Mouse (Mus musculus): Measurements from ENCODE around the gene Hist1h3d.
"Not testable (repeated sequence)": the region's sequence is repeated elsewhere in the genome, so short reads cannot be mapped to it uniquely, and the experiment has no call there.

The Hist1h3d gene

DNA sequence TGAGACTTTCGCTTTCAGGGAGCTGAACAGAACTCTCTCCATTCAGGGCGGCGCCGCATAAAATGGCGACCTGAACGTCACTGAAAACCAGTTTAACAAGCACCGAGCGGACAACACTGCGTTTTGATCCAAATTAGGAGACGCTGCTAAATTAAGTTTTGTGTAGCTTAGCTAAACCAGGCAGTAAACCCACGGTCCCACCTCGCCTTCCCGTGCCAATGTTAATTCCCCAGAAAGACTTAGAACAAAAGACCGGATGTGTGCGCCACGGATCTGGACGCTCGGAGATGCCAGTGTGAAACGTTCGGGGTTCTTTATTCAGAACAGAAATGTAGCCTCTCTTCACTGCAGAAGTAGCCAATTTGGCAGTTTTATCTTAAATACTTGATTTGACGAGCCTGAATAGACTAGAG is 9.5 kb downstream of the Hist1h3d start:
- DNase-seq (ENCODE audit: low read depth, low spot score), result peak; percentile 85

DNA sequence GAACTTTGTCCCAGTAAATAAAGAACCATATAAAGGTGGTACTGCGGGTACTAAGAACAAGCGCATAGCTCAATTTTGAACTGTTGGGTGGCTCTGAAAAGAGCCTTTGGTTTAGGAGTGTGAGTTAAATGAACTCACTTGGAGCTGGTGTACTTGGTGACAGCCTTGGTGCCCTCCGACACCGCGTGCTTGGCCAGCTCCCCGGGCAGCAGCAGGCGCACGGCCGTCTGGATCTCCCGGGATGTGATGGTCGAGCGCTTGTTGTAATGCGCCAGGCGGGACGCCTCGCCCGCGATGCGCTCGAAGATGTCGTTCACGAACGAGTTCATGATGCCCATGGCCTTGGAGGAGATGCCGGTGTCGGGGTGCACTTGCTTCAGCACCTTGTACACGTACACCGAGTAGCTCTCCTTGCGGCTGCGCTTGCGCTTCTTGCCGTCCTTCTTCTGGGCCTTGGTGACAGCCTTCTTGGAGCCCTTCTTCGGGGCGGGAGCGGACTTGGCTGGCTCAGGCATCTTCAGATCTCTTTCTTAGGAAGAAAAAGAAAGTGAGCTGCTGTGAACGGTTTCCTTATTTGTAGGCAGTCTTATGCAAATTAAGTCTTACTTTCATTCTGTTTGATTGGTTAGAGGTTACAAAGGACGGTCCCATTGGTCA is 10.0 kb downstream of the Hist1h3d start:
- DNase-seq (ENCODE audit: low read depth, low spot score), result peak; percentile 97

DNA sequence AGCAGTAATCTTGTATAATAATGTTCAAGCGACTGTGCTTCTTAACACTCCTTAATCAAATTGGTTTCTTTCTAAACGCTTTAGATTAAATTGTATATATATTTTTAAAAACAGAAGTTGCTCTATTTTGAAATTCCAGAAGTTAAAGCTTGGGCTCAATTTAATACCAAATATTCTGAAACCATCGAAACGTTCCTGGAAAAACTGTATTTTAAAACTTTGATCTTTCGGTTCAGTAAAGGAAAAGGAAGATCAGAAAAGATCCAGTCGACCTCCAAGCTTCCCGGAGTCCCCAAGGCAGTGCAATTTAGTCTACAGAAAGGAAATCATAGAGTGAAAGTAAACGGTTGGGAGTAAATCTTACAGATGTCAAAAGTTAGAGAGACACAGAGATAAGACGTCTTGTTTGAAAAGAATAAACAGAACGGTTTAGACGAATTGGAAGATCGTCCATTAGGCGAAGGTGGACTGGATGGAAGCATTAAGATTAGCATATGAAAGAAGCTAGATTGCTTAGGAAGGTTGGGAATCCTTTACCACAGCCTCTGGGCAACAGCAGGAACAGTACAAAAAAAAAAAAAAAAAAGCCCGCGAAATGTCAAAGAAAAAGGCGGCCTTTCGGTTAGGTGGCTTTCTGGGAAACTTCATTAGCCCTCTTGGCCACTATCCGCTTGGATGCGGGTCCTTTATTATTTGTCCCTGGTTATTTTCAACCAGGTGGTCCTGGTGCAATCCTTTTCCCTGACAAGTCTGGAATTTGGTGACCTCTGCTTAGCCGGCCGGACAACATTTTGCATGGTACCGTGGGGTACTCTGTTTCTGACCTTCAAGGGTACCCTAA is 10.8 kb downstream of the Hist1h3d start:
- no peak for DNase-seq (ENCODE audit: low read depth, low spot score)

DNA sequence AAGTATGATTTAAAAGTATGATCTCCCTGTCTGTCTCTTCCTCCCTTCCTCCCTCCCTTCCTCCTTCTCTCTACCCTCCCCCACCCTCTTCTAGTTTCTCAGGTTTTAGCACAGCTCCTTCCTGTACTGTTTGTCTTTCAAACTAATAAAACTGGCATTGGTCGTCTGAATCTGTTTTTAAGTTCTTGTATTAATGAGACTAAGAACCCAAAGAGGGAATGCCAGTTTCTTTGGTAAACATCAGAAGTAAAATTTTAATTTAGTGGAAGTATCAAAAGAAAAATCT is 11.3 kb downstream of the Hist1h3d start:
- DNase-seq (ENCODE audit: low read depth, low spot score), result no peak

DNA sequence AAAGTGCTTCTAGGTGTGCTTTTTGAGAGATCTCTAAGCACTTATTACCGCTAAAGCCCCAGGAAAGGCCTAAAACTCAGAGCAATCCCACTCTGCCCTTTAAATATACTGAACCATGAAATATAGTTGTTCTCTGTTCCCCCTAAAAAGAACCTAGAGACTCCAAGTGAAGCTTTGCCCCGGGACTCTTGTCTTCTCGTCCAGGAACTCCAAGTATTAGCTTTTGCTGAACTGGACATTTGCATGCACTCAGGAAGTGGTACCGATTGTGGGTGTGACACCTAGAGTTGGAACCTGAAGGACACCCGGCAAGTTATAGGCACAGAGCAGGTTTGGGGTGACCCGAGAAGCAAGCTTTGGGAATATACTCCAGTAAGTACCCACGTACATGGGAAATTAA is 15.6 kb downstream of the Hist1h3d start:
- DNase-seq (ENCODE audit: low read depth, low spot score), result no peak

DNA sequence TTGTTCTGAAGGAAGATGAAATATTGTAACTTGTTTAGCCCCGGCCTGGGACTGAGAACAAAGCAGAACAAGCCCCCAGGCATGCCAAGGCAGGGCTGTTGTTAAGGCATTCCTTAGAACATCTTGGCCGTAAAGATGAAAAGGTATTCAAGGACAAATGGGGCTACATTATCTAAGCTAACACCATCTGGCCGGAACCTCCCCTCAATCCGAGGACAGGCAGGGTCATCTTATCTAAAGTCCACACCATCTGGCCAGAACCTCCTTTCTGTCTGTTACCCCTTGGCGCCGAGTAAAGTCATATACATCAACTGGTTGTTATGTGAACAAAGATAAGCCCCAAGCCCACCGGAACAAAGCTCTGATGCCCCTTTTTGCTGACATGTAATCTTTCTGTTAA is 16.3 kb downstream of the Hist1h3d start:
- not testable (repeated sequence) for DNase-seq (ENCODE audit: low read depth, low spot score)

DNA sequence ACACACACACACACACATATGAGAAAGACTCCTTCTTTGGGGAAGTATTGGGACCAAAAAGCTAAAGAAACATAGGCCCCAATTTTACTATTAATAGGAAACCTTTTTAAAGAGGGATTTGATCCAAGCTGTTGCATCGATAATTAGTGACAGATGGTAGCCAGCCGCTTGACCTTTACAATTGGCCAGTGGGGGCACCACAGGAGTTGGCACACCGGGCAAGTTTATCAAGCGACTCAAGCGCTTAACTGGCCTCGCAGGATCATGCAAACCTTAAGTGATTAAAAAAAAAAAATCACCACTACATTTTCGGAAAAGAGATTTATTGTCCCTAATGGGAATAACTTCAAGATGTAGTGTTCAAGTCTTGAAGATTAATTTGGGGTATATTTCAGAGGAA is 17.1 kb downstream of the Hist1h3d start:
- peak; percentile 84 for DNase-seq (ENCODE audit: low read depth, low spot score)

DNA sequence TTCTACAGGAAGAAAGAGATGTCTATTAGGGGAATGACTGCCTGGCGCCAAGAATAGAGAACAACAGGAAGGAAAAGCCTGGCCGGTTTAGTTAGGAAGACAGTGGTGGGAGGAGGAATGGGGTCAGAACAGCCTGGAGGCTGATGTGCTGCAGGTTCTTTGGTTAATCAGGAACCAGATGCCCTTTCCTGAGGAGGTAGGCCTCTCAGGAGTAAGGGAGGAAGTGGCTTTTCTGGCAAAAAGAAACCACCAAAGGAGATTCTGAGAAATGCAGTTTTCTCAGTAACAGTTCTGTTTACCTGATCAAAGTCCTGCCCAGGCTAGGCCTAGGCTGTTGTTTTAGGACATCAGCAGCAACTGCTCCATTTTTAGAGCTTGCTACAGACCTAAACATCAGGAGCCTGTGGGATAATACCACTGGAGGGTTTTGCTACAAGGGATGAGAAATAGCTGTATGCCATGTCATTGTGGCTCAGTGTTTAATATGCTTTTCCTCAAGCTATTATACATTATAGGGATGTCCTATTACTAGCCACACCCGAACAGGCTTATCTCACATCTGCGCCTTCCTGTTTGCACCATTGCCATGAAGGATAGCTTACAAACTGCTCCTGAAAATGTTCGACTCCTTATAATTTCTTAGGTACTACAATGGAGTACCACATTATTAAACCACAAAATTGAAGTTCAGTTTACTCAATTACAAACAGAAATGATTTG is 17.6 kb downstream of the Hist1h3d start:
- DNase-seq (ENCODE audit: low read depth, low spot score), result no peak

DNA sequence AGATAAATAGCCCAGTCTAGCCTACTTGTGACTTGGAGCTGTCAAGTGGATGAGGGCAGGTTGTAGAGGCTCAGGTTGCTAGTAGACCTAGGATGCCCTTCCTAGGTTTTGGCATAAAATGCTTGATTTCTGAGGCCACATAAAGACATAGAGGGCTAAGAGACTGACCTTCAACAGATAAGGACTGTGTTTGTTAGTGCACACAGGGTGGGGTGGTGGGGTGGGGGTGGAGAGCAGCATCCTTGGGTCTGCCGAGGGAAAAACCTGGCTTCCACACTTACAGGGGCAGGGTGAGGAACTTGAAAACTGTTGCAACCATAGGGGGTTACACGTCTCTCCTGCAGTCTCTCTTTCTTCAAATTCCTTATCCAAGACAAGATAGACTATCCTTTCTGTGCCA is 19.6 kb downstream of the Hist1h3d start:
- no peak for DNase-seq (ENCODE audit: low read depth, low spot score)

DNA sequence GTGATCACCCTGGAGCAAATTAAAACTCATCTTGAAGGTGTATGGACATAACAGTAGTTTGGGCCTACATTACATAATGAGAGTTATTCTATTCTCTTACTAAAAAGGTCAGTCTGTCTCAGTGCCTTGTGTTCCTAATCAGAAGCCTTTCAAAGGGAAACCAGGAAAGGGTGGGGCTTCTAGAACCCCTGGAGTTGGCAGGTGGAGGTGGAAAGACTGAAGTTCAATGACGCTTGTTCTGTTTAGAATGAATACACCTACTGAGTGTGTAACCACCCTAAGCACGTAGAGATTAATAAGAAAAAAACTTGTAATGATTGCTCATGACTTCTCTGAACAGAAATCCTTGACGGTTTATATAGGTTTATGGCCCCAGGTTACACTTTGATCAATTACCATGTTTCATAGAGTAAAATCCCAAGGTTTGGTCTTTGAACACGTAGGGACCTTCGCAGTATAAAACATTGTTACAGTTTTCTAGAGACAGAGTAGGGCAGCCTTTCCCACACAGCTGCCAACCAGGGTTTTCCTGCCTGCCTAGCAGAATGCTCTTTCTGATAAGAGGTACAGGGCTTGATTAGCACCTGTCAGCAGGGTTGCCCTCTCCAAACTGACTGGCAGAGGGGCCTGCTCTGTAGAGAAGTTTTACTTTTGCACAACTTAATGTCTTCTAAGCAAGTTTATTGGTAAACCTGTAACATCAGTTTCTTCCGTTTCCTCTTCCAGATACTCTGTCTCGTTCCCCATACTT is 20.2 kb downstream of the Hist1h3d start:
- DNase-seq (ENCODE audit: low read depth, low spot score), result no peak

DNA sequence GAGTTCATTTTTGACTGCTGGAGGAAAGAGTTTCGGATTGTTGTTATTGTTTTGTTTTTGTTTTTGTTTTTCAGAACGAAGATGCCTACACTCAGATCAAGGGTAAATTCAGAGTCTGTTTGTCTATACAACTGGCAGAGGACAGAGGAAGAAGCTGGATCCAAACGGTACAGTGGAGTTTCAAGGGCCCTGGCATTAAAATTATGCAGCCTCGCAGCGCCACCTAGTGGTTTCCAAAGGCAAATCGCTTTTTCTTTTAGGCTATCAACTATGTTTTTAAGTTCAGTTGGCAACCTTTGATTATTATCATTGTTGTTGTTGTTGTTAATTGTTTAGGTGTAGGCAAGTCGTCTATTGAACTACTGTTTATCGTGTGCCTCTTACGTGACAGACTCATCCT is 22.4 kb downstream of the Hist1h3d start:
- peak; percentile 87 for DNase-seq (ENCODE audit: low read depth, low spot score)

DNA sequence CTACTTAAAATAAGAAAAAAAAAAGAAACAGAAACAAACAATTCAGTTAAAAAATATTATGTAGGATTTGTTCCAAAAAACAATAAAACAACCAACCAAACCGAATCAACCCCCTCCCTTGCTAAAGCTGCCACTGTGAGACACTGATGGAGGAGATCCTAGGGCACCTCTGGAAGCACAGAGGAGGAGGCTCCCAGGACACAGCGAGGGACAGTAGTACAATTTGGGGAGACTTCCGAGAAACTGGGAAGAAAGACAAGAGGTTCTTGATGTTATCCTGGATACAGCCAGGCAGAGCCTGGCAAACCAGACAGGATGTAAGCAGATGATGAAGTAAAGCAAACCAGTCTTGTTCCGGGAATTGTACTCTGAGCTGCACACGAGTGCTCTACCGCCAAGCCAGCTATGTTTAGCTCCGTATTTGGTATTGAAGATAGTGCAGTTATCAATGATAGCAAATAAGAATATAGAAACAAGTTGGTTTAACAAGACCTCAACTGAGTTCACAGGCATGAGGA is 27.7 kb downstream of the Hist1h3d start:
- DNase-seq (ENCODE audit: low read depth, low spot score), result no peak

DNA sequence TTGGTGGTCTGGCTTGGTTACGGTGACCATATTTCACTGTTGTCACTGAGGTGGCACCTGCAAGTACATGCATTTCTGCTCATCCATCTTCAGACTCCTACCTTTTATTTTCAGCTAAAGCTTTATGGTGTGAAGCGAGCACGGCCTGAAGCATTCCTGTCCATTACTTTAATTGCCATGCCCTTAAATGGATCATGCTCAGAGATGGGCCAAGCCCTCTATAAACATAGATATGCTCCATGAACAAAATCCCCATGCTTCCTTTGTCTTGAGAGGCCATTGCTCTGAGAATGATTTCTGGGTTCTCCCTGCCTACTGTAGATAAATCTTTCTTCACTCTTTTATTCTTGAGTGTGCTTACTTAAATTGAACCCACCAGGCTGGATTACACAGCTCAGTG is 28.9 kb downstream of the Hist1h3d start:
- DNase-seq (ENCODE audit: low read depth, low spot score), result no peak

DNA sequence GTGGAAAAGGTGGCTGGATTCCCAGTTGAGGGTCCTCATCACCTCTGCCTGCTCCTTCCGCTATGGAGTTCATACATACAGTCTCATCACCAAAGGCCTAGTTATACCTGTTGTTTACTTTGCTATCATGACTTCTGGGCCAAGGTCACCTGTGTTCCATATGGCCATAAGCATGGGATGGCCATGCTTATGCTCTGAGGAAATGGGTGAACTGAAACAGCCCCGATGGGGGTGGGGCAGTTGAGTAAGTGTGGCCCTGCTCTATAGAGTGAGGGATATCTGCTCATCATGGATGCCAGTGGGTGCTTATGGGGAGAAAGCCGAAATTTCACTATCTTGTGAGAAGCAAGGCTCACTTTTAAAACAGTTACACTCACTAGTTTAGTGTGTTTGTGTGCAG is 29.5 kb downstream of the Hist1h3d start:
- no peak for DNase-seq (ENCODE audit: low read depth, low spot score)

DNA sequence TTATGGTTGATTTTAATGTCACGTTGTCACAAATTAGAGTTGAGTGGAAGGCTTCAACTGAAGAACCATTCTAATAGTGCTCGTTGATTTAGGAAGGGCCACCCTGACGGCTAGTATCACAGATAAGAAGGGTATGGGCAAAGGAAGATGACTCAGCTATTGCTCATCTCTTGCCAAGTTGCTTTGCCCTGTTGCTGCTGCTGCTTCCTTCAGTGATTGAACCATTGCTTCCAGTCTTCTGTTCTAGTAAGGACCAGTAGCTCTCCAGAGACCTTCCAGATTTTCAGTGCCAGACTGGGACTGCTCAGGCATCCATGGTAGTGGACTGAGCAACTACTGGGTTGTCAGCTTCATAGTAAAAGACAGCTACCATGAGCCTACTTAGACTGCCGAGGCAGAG is 33.6 kb downstream of the Hist1h3d start:
- DNase-seq (ENCODE audit: low read depth, low spot score), result no peak

DNA sequence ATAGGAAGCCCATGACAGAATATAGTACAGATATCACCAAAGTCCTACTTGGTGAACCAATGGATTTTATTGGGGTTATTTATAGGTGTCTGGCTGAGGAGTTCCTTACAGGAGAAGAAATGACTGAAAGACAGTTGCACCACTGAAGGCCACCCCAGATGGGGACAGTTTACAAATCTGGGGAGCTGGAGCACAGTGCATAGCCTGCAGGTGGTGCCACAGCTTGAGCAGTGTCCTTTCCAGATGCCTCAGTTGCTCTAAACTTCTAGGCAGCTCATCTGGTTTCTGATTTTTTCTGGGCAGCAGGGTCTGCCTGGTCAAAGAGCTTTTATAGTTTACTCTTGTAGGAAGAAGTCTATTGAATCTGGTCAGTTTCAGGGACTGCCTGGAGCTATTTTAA is 34.3 kb downstream of the Hist1h3d start:
- DNase-seq (ENCODE audit: low read depth, low spot score), result no peak

DNA sequence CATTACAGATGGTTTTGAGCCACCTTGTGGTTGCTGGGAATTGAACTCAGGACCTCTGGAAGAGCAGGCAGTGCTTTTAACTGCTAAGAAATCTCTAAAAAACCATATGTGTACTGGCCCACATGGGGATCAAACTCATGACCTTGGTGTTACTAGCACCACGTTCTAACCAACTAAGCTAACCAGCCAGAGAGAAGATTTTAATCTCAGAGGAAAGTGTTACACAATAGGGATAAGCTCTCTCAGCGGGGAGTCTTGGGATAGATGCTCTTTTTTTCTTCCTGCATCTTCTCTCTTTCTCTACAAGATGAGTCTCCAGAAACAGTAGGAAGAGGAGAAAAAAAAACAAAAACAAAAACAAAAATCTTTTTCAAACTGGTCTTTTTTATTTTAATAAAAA is 34.8 kb downstream of the Hist1h3d start:
- DNase-seq (ENCODE audit: low read depth, low spot score), result no peak

DNA sequence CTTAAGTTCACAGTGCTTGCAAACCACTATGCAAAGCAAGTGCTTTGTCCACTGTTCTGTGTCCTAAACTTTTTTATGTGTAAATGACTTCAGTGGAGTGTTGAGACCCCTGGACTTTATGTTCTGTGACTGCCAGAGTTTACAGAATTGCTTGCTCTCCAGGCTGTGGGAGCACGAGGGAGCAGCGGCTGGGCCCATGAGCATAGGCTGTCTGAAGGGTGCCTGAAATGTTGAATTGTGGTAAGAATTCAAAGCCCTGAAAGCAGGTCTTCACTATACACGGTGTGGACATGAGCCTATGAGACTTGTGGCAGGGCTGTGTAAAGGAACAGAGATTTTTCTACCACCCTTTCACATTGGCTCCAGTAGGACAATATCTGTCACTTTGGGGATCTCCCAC is 36.1 kb downstream of the Hist1h3d start:
- no peak for DNase-seq (ENCODE audit: low read depth, low spot score)

DNA sequence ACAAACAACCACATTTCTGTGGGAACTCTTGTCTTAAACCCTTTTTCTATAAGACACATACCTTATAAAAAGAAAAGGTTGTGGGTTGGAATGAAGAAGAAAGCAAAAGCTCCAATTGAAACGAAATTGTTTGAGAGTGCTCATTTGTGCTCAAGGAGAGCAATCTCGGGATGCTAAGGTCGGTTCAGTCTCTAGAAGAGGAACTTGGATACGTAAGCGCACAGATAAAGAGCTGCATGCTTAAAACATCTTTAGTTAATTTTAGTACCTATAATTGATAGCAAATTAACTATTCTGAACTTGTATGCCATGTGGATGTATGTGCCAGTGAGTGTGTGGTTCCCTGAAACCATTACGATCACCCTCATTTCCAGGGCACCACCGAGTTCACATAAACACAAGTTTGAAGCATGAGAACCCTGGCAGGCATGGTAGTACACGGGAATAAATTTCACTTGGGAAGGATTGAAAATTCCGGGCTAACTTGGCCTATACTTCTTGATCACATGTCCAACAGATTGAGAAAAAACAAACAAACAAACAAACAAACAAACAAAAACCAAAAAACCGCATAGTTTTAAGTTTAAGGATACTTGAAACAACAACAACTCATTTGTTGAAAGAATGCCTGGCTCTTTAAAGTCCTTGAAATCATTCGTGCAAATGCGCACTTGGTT is 44.6 kb downstream of the Hist1h3d start:
- peak; percentile 14 for DNase-seq (ENCODE audit: low read depth, low spot score)

DNA sequence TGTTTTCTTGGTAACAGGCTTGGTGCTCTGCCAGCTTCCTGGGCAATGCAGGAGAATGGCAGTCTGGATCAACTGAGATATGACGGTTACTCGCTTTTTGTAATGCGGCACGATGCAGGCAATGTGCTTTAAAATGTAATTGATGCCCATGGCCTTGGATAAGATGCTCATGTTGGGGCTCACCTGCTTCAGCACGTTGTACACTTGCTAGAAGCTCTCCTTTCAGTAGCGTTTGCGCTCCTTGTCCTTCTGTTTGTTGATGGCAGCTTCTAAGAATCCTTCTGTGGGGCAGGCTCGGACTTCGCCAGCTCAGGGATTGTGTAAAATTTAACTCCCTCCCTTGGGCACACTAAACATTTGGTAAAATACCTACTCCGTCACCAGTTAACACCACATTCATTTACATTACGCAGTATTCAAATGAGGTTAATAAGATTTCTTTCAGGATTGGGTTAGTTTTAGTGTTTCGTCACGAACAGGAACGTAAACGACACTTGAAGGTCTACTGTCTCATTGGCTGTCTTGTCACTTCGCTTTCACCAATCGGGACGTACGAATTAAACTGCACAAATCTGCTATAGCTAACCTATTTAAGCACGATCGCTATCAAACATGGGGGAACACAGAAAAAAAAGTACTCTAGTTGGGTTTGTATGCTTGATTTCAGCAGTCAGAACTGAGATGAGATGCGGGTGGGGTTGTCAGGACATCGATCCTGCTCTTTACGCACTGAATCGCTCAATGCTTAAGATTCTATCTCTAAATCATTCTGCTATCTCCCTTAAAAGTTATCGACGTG is 45.4 kb downstream of the Hist1h3d start, which contains the start of gene Hist1h2be:
Gene Hist1h2be, minus strand, starts transcription at position 392 of the 799 bp plus-strand sequence.
- DNase-seq (ENCODE audit: low read depth, low spot score), result peak; percentile 99

Data from brain, adult 2 months (tissue).